Mouse (Mus musculus) CH12.LX (cell line): ENCODE data around the gene Etl4. TPM values are rescaled to one million over a fixed set of nuclear protein-coding genes. Genes with fewer than 3 reads are reported as not detected.

Source experiments
- DNase-seq: peaks from one replicate; pipeline ENCODE4 v3.0.0-alpha.2; 2013; ENCODE audit errors: extremely low read depth
- H3K27ac ChIP-seq: 2 replicates; pipeline ENCODE4 v1.5.1; 2012; ENCODE audit warnings: low read depth, mild to moderate bottlenecking, control low read depth, moderate library complexity; ENCODE audit not compliant: insufficient read depth
- H3K27me3 ChIP-seq: replicated peaks from 2 replicates; pipeline ENCODE3; 2012; ENCODE audit warnings: inconsistent platforms
- H3K36me3 ChIP-seq, 2 experiments: replicated peaks in 1 of 2; 2 replicates each; pipeline versions ENCODE3 to v1.6.1; 2012; ENCODE audit warnings: inconsistent platforms in 1 of 2, low read length in 1 of 2, mild to moderate bottlenecking in 1 of 2, mixed read lengths in 1 of 2, moderate library complexity in 1 of 2; ENCODE audit not compliant: control insufficient read depth in 1 of 2, insufficient read depth in 1 of 2
- H3K4me1 ChIP-seq, 2 experiments: 2 replicates each; pipeline ENCODE4 v1.6.1; 2012; ENCODE audit warnings: inconsistent platforms in 1 of 2, moderate library complexity in 1 of 2; ENCODE audit not compliant: insufficient read depth in 2 of 2, control insufficient read depth in 1 of 2
- H3K4me2 ChIP-seq: 2 replicates; pipeline ENCODE4 v1.6.1; 2012; ENCODE audit warnings: low read depth, mild to moderate bottlenecking, control low read depth; ENCODE audit not compliant: poor library complexity, insufficient read depth, severe bottlenecking
- H3K4me3 ChIP-seq, 3 experiments: fragments of 150-350 bp in 1 of 3; sonication (generic) in 1 of 3; replicated peaks in 1 of 3; 2 replicates each; pipeline versions ENCODE3 to v1.5.1; 2011 to 2012; ENCODE audit warnings: low read depth in 2 of 3, low read length in 2 of 3, mild to moderate bottlenecking in 2 of 3, moderate library complexity in 2 of 3, control low read depth in 1 of 3, improper control_type of control experiment in 1 of 3, inconsistent platforms in 1 of 3, mixed read lengths in 1 of 3; ENCODE audit not compliant: poor library complexity in 1 of 3
- H3K79me2 ChIP-seq: replicated peaks from 2 replicates; pipeline ENCODE4 v1.6.1; 2012; ENCODE audit warnings: mild to moderate bottlenecking, moderate library complexity; ENCODE audit not compliant: control insufficient read depth, poor library complexity, insufficient read depth, severe bottlenecking; ENCODE audit errors: extremely low read depth
- H3K9ac ChIP-seq: 2 replicates; pipeline ENCODE4 v1.6.1; 2012; ENCODE audit warnings: low read depth, mild to moderate bottlenecking, control low read depth, moderate library complexity; ENCODE audit not compliant: insufficient read depth
- H3K9me3 ChIP-seq: replicated peaks from 2 replicates; pipeline ENCODE3; 2012; ENCODE audit warnings: low read length, inconsistent platforms, mixed read lengths
- BHLHE40 ChIP-seq: IDR thresholded peaks from 2 replicates; pipeline ENCODE4 v1.6.1; 2011; ENCODE audit warnings: mild to moderate bottlenecking, low read depth, low read length, improper control_type of control experiment
- CHD1 ChIP-seq: IDR thresholded peaks from 2 replicates; pipeline ENCODE4 v1.6.1; 2012; ENCODE audit warnings: low read depth, low read length, improper control_type of control experiment, inconsistent platforms
- CTCF ChIP-seq, 2 experiments: IDR thresholded peaks in 1 of 2; conservative IDR thresholded peaks in 1 of 2; 2 replicates each; pipeline ENCODE4 v1.5.1; 2011 to 2012; ENCODE audit warnings: low read depth in 2 of 2, low read length in 2 of 2, improper control_type of control experiment in 1 of 2, inconsistent platforms in 1 of 2, mild to moderate bottlenecking in 1 of 2, moderate library complexity in 1 of 2
- E2F4 ChIP-seq: IDR thresholded peaks from 2 replicates; pipeline ENCODE4 v1.6.1; 2011; ENCODE audit warnings: low read depth, low read length, improper control_type of control experiment; ENCODE audit not compliant: insufficient replicate concordance
- ELF1 ChIP-seq: IDR thresholded peaks from 2 replicates; pipeline ENCODE4 v1.6.1; 2014; ENCODE audit warnings: low read depth, mild to moderate bottlenecking, inconsistent platforms, low read length, improper control_type of control experiment
- EP300 ChIP-seq: IDR thresholded peaks from 2 replicates; pipeline ENCODE4 v1.6.1; 2011; ENCODE audit warnings: low read length, improper control_type of control experiment
- ETS1 ChIP-seq: conservative IDR thresholded peaks from 2 replicates; pipeline ENCODE4 v1.6.1; 2012; ENCODE audit warnings: low read depth, mild to moderate bottlenecking, inconsistent platforms, low read length, improper control_type of control experiment, moderate library complexity
- GABPA ChIP-seq: IDR thresholded peaks from 2 replicates; pipeline ENCODE4 v1.6.1; 2012; ENCODE audit warnings: low read depth, low read length, improper control_type of control experiment, inconsistent platforms; ENCODE audit not compliant: insufficient replicate concordance
- HCFC1 ChIP-seq: IDR thresholded peaks from 2 replicates; pipeline ENCODE4 v1.6.1; 2012; ENCODE audit warnings: low read depth, mild to moderate bottlenecking, inconsistent platforms, low read length, improper control_type of control experiment
- JUN ChIP-seq: IDR thresholded peaks from 2 replicates; pipeline ENCODE4 v1.6.1; 2011; ENCODE audit warnings: low read depth, mild to moderate bottlenecking, low read length, improper control_type of control experiment, moderate library complexity; ENCODE audit not compliant: insufficient read depth
- MAFK ChIP-seq: IDR thresholded peaks from 2 replicates; pipeline ENCODE4 v1.6.1; 2011; ENCODE audit warnings: low read length, improper control_type of control experiment; ENCODE audit not compliant: insufficient replicate concordance
- MAZ ChIP-seq: IDR thresholded peaks from 2 replicates; pipeline ENCODE4 v1.6.1; 2012; ENCODE audit warnings: low read depth, mild to moderate bottlenecking, inconsistent platforms, low read length, improper control_type of control experiment, moderate library complexity
- MEF2A ChIP-seq: IDR thresholded peaks from 2 replicates; pipeline ENCODE4 v1.6.1; 2014; ENCODE audit warnings: low read depth, mild to moderate bottlenecking, inconsistent platforms, low read length, improper control_type of control experiment, borderline replicate concordance
- MXI1 ChIP-seq: IDR thresholded peaks from 2 replicates; pipeline ENCODE4 v1.6.1; 2011; ENCODE audit warnings: mild to moderate bottlenecking, low read depth, low read length, improper control_type of control experiment
- NELFE ChIP-seq: IDR thresholded peaks from 2 replicates; pipeline ENCODE4 v1.6.1; 2011; ENCODE audit warnings: low read depth, low read length, improper control_type of control experiment
- NRF1 ChIP-seq: IDR thresholded peaks from 2 replicates; pipeline ENCODE4 v1.6.1; 2014; ENCODE audit warnings: low read depth, mild to moderate bottlenecking, inconsistent platforms, low read length, improper control_type of control experiment, moderate library complexity
- PAX5 ChIP-seq: IDR thresholded peaks from 2 replicates; pipeline ENCODE4 v1.6.1; 2012; ENCODE audit warnings: low read length, inconsistent platforms, mixed read lengths
- RAD21 ChIP-seq: IDR thresholded peaks from 2 replicates; pipeline ENCODE4 v1.6.1; 2011; ENCODE audit warnings: low read depth, mild to moderate bottlenecking, low read length, improper control_type of control experiment, moderate library complexity
- RCOR1 ChIP-seq: conservative IDR thresholded peaks from 2 replicates; pipeline ENCODE4 v1.6.1; 2012; ENCODE audit warnings: low read depth, mild to moderate bottlenecking, inconsistent platforms, low read length, improper control_type of control experiment
- SIN3A ChIP-seq: IDR thresholded peaks from 2 replicates; pipeline ENCODE4 v1.6.1; 2012; ENCODE audit warnings: low read length, improper control_type of control experiment, inconsistent platforms
- TBP ChIP-seq: conservative IDR thresholded peaks from 2 replicates; pipeline ENCODE4 v1.6.1; 2011; ENCODE audit warnings: low read depth, low read length, improper control_type of control experiment
- TCF12 ChIP-seq: IDR thresholded peaks from 2 replicates; pipeline ENCODE4 v1.6.1; 2014; ENCODE audit warnings: low read depth, mild to moderate bottlenecking, inconsistent platforms, low read length, improper control_type of control experiment
- UBTF ChIP-seq: IDR thresholded peaks from 2 replicates; pipeline ENCODE4 v1.6.1; 2012; ENCODE audit warnings: low read depth, mild to moderate bottlenecking, inconsistent platforms, low read length, improper control_type of control experiment, moderate library complexity
- ZC3H11A ChIP-seq: IDR thresholded peaks from 2 replicates; pipeline ENCODE4 v1.6.1; 2012; ENCODE audit warnings: low read depth, mild to moderate bottlenecking, inconsistent platforms, low read length, improper control_type of control experiment
- ZKSCAN1 ChIP-seq: IDR thresholded peaks from 2 replicates; pipeline ENCODE4 v1.6.1; 2012; ENCODE audit warnings: low read depth, inconsistent platforms, low read length, improper control_type of control experiment, borderline replicate concordance
- dilution Hi-C: fragments of 300-500 bp; cut with MboI; formaldehyde crosslinking; loops from 2 replicates; pipeline ENCODE4 v1.14.3; 2020; ENCODE audit warnings: low sequenced_read_pairs; ENCODE audit not compliant: extremely low pct_unique_long_range_greater_than_20kb, extremely low pct_ligation_motif_present
- in situ Hi-C: fragments of 300-500 bp; cut with MboI; formaldehyde crosslinking; loops from 3 replicates; pipeline ENCODE4 v1.14.3; 2019; ENCODE audit warnings: low sequenced_read_pairs, low pct_ligation_motif_present, low pct_unique_long_range_greater_than_20kb, mixed read lengths
- polyA plus RNA-seq: library from polyadenylated mRNA; unstranded; fragments of >175 nt; gene quantifications from 2 replicates; pipeline ENCODE4 v1.2.1, GENCODE M21; 2012; ENCODE audit warnings: low read depth; ENCODE audit not compliant: insufficient read length
- total RNA-seq, 2 experiments: library from RNA; depleted of rRNA; stranded (reverse); fragments of 300-350 nt in 1 of 2; fragments of >200 nt in 1 of 2; gene quantifications; 2 replicates each; pipeline ENCODE4 v1.2.3; 2012 to 2014

Gene Etl4
- total and polyA plus RNA-seq, 3 experiments = 7.2 to 18.6 (median 11.7) TPM

DNA sequence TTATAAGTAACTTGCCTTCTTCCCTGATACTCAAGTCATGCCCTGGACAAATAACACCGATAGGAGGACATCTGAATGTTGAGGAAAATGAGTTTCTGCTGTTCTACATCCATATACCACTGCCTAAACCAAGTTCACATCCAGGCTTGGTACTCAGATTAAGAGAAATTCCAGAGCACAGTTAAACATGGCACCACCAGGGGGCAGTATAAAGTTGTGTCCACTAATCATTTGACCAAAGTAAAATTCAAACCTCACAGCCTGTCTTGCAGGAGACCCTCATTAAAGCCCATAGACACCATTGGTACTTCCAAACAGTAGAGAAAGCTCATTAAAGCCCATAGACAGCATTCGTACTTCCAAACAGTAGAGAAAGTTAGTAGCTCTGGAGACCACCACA lies 366.5 kb downstream of the Etl4 start (continued):
- no peak for TF ChIP-seq UBTF

DNA sequence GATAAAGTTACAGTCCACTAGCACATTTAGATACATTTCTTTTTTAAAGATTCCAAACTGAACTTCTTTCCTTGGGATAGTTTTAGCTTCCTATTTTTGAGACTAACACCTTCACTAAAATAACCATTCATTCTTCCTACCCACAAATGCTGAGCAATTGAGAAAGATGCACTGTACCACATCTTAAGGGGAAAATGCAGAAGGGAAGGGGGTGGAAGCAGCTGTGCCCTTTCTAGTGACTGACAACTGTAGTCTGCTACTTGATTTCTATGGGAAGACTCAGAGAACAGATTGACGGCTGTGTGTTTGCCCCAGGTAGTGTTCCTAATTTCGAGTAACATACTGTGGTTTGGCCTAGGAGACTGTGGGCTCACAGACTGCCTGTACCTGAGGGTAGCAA lies 372.3 kb downstream of the Etl4 start:
- TF ChIP-seq ELF1 = no peak
- TF ChIP-seq TBP = no peak
- TF ChIP-seq RAD21 = no peak
- no peak for TF ChIP-seq JUN
- TF ChIP-seq RCOR1 = no peak
- TF ChIP-seq NELFE = no peak
- TF ChIP-seq CTCF (conservative IDR thresholded peaks at IDR 0.05 in 1 of 2, IDR thresholded peaks at IDR 0.05 in 1 of 2; ENCODE audit: low read depth in 2 of 2, low read length in 2 of 2) = no peak
- no peak for TF ChIP-seq TCF12
- no peak for TF ChIP-seq NRF1
- TF ChIP-seq GABPA = no peak
- no peak for TF ChIP-seq HCFC1
- TF ChIP-seq MEF2A = no peak
- no peak for TF ChIP-seq MAFK
- in situ Hi-C loops (loop anchor here (25.0 kb wide), 1 partner anchor 205 kb away; no protein-coding TSS in a partner anchor), dilution Hi-C loops (no loop called here)
- H3K27ac ChIP-seq = no peak overlapping the region
- H3K36me3 ChIP-seq = no peaks in the 10 kb centered on the region
- H3K4me3 ChIP-seq = no peak overlapping the region
- DNase-seq = no peak
- no peak overlapping the region for H3K9ac ChIP-seq
- H3K79me2 ChIP-seq = no peaks in the 10 kb centered on the region
- H3K4me2 ChIP-seq = no peak overlapping the region
- no peaks in the 10 kb centered on the region for H3K27me3 ChIP-seq
- no peaks in the 10 kb centered on the region for H3K9me3 ChIP-seq
- no peaks in the 10 kb centered on the region for H3K4me1 ChIP-seq

DNA sequence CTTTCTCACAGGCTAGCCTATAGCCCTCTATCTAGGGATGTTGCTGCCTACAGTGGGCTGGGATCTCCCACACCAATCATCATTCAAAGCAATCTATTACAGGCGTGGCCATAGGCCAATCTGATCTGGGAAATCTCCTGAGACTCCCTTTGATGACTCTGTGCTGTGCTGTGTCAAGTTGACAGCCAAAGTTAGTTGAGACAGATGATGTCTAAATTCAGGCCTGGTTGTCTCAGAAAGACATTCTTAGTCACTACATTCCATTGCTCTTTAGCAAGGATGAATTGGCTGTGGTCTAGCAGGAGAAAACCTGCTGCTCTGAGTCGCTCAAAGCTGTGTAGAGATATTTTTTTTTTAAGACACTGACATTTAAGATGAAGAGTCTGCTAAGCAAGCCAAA lies 374.8 kb downstream of the Etl4 start:
- no peak for DNase-seq
- no peak overlapping the region for H3K9ac ChIP-seq
- no peak for TF ChIP-seq ZC3H11A
- TF ChIP-seq GABPA = no peak
- TF ChIP-seq E2F4 = no peak
- no peak for TF ChIP-seq PAX5
- TF ChIP-seq ZKSCAN1 = no peak
- TF ChIP-seq CHD1 = no peak
- TF ChIP-seq MEF2A = no peak
- TF ChIP-seq MAZ = no peak
- TF ChIP-seq CTCF (conservative IDR thresholded peaks at IDR 0.05 in 1 of 2, IDR thresholded peaks at IDR 0.05 in 1 of 2; ENCODE audit: low read depth in 2 of 2, low read length in 2 of 2) = no peak
- TF ChIP-seq SIN3A = no peak
- no peak for TF ChIP-seq BHLHE40
- no peak for TF ChIP-seq NRF1
- no peak for TF ChIP-seq ETS1
- no peak for TF ChIP-seq MXI1
- TF ChIP-seq EP300 = no peak
- no peak for TF ChIP-seq HCFC1
- no peak for TF ChIP-seq JUN
- TF ChIP-seq RCOR1 = no peak
- no peak overlapping the region for H3K4me3 ChIP-seq
- H3K79me2 ChIP-seq = no peaks in the 10 kb centered on the region
- no peak overlapping the region for H3K4me2 ChIP-seq
- H3K4me1 ChIP-seq = no peaks in the 10 kb centered on the region
- no peak overlapping the region for H3K27ac ChIP-seq
- H3K9me3 ChIP-seq = no peaks in the 10 kb centered on the region
- dilution Hi-C loops = no loop called here
- no peaks in the 10 kb centered on the region for H3K27me3 ChIP-seq
- in situ Hi-C loops = loop anchor here (25.0 kb wide), 1 partner anchor 203 kb away; no protein-coding TSS in a partner anchor
- H3K36me3 ChIP-seq = no peaks in the 10 kb centered on the region
